Mouse (Mus musculus) retina, postnatal 7 days (tissue): ENCODE results near the gene Hsf5.

Source experiments
- DNase-seq: peaks from one replicate; pipeline ENCODE4 v3.0.0-alpha.2; 2012; ENCODE audit warnings: low read depth, low spot score

The Hsf5 gene

GRCm38 (mm10) chr11:87687246-87688225, 70.6 kb downstream of the Hsf5 start:
- no peak for DNase-seq

- no peak for DNase-seq
Measured at GRCm38 (mm10) chr11:87688478-87689203, 71.7 kb downstream of the Hsf5 start.

GRCm38 (mm10) chr11:87689402-87689808, 72.4 kb downstream of the Hsf5 start:
- no peak for DNase-seq

- no peak for DNase-seq
Measured at GRCm38 (mm10) chr11:87690054-87690740, 73.2 kb downstream of the Hsf5 start.

GRCm38 (mm10) chr11:87697131-87697682, 80.2 kb downstream of the Hsf5 start:
- DNase-seq, result no peak

GRCm38 (mm10) chr11:87698126-87698525, 81.2 kb downstream of the Hsf5 start:
- DNase-seq, result no peak

GRCm38 (mm10) chr11:87701108-87701507, 84.1 kb downstream of the Hsf5 start:
- no peak for DNase-seq

GRCm38 (mm10) chr11:87701877-87702620, 85.1 kb downstream of the Hsf5 start:
- DNase-seq, result no peak

GRCm38 (mm10) chr11:87703654-87704053, 86.7 kb downstream of the Hsf5 start:
- DNase-seq, result no peak

- no peak for DNase-seq
Measured at GRCm38 (mm10) chr11:87704289-87704688, 87.3 kb downstream of the Hsf5 start.

- DNase-seq, result no peak
Measured at GRCm38 (mm10) chr11:87707570-87707969, 90.6 kb downstream of the Hsf5 start.

- DNase-seq, result no peak
Measured at GRCm38 (mm10) chr11:87708979-87709378, 92.0 kb downstream of the Hsf5 start.
